Mouse (Mus musculus): ENCODE measurements at regions not wholly inside any gene's neighbourhood (a gene's known extent, or its start where the extent isn't known, plus 50 kb on each side); places are given as distances from the start of the nearest gene placed in this dataset.

DNA sequence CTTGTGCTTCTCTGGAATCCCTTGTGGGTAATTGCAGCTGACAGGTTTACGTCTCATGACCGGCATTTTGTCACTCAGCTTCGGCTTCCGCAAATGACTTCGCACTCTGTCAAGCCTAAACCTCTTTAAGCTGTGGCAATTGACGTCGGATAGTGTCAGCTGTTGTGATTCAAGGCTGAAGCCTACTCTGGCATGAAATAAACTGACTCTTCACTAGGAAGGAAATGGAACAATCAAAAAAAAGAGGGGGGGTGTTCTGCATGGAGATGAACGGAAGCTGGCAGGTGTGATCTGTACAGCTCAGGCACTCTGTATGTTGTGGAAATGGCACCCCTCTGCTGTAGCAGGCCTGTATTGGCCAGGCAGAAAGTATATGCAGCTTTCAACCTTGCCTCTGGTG lies 1228.8 kb upstream of the Lrrc6 start:
- no peak for DNase-seq

DNA sequence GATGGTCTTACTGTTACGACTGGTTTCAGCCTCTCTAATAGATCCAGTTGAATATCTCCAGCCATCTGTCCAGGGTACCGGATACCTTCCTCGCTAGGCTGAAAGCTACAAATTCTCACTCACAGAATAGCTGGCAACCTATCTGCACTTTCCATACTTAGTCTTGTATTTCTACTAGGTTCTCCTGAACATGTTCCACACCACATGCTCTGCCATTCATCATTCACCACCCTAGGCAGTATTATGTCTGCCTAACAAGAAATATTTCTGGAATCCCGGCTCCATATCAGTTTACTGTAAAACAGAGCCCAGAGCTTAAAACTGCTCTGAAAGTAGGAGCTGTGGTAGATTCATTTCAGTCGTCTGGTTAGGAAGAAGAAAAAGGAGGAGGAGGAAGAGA lies 1224.5 kb upstream of the Lrrc6 start:
- DNase-seq, result no peak

DNA sequence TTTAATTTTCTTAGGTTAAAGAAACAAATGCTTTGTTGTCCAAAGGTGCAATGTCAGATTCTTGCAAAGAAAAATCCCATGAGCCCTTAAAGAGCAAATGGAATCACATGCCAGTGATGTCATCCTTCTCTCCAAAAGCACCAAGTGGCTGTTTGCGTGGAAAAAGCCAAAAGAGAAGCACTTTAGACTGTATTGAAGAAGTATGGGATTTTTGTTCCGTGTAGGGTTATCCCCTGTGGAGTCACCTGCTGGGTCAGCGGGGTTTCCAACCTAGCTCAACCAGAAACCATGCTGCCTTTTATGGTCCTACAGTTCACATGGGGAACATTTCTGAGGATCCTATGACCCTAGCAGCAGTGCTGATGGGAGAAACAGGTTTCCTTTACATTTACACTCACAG lies 1213.5 kb upstream of the Lrrc6 start:
- no peak for DNase-seq

DNA sequence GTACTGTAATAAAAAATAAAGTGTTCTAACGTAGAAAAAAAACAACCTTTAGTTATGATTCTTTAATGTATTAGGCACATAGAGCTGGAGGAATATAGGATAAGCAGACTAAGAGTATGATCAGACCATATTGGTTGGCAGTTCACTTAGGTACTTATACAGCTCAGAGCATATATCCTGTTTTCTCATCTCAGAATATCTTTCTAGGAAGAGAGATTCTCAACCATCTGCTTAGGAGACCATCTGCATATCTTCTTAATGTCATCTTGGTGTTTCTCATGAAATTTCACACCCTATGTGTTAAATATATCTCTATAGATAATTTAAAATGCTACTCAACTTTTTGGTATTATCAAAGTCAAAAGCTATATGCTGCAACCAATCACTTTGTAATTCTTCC lies 1185.4 kb upstream of the Lrrc6 start:
- DNase-seq, result no peak

DNA sequence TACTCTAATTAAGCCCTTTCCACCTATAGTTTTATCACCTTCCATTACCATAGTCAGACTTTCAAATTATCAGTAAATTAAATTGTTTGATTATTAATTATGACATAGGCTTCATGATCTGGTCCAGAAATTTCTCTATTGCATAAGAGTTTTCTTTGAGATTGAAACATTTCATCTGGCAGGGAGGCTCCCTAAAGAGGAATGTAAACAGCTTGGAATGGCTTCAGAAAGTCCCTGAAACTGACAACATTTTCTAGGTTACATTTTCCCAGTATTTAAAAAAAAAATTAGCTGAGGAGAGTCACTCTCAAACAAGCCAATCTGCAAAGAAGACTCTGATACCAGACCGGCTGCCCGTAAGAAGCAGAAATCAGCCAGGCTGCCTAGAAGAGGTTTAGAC lies 1172.6 kb upstream of the Lrrc6 start:
- no peak for DNase-seq

DNA sequence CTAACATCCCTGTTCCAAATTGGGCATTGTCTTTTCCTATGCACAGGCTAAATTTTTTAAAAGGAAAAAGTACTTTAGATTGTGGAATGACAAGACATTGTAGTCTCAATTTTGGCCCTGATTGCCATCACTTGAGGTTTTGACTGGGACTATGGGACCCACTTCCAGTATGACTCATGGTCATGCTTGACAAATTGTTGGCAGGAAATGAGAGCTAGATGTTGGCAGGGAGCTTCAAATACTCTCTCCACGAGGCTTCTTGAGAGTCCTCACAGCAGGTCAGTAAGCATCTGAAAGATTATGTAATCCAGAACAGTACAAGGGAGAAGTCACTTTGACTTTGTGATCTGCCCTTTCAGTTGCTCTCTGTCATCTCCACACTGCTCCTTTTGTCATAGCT lies 1135.4 kb upstream of the Lrrc6 start:
- no peak for DNase-seq

DNA sequence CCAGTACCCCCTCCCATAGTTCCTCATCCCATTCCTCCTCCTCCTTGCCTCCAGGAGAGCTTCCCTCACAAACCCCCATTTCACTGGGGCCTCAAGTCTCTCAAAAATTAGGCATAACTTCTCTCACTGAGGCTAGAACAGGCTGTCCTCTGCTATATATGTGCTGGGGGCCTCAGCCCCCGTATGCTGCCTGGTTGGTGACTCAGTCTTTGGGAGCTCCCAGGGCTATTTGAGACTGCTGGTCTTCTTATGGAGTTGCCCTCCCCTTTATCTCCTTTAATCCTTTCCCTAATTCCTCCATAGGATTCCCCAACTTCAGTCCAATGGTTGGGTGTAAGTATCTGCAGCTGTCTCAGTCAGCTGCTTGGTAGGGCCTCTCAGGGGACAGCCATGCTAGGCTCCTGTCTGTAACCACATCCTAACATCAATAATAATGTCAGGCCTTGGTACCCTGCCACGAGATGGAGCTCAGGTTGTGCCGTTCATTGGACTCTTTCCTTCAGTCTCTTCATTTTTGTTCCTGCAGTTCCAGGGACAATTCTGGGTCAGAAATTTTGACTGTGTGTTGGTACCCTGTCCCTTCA lies 1126.1 kb upstream of the Lrrc6 start:
- no peak for DNase-seq

DNA sequence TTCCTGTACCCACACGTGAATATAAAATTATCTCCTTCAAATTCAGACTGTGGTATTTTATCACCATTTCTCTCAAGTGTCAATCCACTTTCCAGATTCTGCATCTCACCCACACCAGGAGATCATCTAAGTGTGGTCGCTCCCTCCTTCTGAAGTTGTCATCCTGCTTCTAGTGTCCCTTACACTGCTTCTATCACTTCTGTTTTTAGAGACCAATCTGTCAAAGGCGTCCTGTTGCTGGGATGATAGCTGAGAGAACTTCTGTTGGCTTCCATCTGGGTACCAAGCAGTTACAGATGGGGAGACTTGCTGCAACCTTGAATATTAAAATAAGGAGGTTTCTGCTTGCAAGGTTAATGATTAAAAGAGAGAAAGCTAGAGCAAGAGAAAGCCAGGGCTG lies 1111.2 kb upstream of the Lrrc6 start:
- no peak for DNase-seq

DNA sequence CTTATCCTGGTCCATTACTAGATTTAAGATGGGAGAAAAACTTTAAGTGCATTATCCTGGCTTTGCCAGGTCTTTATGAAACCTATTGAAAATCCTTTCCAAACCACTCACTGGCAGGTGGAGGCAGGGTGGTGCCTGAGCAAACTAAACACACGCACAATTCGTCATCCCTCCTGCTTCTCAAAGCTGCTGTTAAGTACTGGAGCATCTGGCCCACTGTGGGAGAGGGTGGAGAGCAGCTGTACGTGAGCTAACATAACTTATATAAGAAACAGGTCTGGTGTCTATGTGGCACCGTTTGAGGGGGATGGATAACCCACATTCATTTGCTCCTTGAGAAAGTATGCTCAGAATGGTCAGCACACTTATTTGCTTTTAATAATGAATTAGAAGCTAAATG lies 1097.7 kb upstream of the Lrrc6 start:
- DNase-seq, result no peak

DNA sequence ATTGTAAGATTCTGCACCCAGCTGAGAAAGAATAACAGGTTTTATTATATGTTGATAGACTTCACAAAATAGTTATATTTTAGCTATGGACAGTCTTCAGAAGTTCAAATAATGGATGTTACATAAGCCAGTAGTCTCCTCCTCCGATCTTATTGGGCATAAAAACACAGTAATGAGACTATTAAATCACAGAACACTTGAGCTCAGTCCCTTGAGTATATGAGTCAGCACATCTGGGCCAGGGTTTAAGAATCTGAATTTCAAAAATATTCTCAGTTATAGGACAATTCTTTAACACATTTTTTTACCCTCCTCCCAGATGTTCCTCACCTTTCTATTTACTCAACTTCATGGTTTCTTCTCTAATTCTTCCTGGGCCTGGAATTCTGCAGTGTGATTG lies 1075.9 kb upstream of the Lrrc6 start:
- no peak for DNase-seq

DNA sequence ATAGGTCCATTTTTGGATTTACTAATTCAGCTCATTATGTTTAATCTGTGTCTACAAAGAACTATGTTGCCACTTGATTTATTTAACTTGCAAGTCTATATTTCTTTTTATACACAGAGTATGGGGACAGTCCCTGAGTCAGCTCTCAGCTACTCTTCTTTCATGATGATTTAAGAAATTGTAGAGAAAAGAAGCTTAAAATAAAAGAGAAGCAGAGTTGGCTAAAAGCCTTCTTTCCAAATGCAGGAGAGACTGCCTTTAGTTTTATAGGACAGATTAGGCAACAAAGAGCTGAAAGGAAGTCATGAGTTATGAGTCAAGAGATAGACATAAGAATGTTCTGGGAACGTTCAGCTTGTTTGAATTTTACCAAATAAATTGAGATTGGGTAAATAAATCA lies 1070.9 kb upstream of the Lrrc6 start:
- DNase-seq, result no peak

DNA sequence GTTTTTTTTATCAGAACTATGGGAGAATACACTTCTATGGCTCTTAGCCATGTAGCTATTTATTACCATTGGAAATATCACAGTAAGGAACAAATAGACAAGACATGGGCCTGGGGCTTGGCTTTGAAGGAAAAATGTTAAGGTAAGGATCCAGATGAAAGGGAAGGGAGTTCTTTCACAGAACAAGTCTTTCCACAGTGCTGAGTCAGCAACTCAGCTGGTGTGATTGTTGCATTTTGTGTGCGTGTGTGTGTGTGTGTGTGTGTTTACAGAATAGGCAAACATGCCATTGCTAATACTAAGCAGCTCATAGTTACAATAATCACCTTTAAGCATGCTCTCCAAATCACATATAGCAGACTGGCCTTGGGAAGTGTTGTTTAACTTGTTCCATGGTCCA lies 1056.6 kb upstream of the Lrrc6 start:
- no peak for DNase-seq

DNA sequence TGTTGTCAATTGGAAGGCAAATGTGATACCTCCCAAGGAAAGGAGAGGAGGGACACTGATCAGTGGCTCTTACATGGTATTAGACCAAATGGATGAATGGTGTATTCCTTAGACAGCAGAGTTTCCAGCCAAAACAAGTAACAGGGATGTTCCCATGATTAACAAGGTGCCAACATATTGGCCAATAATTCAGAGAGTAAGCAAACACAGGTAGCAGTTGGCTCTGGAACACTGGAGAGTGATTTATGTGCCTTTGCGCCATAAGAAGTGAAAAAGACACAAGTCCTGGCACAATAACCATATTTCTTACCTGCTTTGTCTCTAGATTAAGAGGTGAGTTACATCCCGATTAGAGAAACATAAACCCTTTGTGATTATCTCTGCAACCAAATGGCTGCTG lies 1051.2 kb upstream of the Lrrc6 start:
- DNase-seq, result no peak

DNA sequence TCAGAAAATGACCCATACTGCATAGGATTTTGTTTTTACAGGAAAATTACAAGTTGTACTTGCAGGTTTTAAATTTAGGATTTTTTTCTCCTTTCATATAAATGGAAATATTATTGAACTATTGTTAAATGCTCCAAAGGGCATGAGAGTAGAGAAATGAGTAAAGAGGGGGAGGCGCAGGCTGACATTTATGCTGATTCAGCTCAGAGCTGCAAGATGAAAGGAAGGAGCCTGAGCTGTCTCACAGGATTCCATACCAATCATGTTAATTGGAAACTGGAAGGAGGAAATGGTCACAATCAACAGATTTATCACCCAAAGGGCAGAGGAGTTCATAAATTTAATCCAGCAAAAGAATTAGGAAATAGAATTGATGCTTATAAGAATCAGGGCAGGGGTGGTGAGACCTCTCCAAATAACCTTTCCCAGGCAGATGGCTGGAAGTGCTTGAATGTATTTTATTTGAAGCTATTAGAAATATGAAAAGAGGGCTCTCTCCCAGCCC lies 1046.2 kb upstream of the Lrrc6 start:
- DNase-seq, result no peak

DNA sequence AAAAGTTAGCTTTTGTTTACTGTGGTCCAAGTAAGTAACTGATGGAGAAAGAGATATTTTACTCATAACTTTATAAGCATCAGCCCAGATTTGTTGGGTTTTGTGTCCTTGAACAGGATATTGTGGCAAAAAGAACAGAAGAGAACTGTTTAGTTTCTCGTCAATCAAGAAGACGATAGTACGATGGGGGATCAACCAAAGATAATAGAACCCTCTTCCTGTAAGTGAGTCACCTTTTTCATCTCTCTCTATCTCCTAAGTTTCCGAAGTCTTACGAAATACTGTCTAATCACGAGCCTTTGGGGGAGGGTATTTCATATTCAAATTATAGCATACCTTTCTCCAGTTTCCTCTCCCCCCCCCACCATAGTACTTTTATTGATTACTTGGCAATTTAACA lies 1045.0 kb upstream of the Lrrc6 start:
- no peak for DNase-seq

DNA sequence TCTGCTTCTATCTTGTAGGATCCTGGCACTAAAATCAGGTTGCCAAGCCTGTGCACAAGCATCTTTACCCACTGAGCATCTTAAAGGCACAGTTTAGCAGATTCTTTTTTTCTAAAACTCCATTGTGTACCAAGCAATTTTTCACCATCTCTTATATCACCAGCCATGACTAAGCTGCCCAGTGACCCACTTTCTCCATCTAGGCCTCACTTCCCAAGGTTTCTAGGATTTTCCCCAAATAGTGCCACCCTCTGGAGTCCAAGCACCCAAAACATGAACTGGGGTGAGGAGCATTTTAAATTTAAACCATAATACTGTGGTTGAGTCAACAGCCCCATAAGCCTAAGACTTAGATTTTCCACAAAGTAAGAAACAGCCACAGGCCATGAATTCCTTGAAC lies 1013.0 kb upstream of the Lrrc6 start:
- DNase-seq, result no peak

DNA sequence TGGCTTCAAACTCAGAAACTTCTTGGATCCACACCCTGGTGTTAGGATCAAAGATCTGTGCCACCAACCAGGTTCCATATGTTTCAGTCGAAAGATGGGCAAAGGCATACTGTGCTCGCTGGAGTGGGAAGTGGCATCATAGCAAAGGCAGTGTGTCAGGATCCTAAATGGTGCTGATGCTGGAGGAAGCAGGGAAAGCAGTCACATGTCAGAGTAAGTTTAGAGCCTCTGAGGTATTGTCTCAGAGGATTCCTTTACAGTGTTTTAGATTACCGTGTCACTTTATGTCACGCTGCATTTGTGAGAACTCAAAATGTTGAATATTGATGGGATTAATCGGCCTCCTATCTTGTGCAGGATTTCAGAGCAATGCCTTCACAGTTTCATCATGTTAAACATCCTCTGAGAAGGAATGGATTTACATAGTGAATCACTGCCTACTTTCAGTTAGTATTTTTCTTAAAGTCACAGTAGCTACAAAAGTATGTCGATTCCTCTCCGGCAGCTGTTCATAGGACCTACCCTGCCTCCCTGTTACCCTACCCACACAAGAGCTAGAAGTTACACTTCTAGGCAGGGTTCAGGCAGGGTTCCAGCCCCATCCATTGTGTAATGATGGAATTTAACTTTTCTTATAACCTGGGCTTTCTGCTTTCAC lies 994.4 kb upstream of the Lrrc6 start:
- no peak for DNase-seq

DNA sequence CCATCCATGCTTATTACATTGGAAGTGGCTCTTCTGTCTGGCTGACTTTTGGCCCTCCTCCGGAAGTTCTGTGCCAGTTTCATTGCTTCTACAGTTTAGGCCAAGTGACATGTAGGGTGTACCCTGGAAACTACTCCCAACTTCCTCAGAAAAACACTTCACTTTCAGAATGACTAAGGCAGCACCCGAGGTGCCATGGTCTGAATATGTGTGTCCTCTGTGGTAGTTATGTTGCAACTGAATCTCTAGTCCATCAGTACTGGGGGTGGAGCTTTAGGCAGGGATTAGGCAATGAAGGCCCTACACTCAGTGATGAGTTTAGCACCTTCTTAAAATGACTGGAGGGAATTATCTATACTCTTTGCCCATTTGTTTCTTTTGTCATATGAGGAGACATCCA lies 981.0 kb upstream of the Lrrc6 start:
- no peak for DNase-seq

DNA sequence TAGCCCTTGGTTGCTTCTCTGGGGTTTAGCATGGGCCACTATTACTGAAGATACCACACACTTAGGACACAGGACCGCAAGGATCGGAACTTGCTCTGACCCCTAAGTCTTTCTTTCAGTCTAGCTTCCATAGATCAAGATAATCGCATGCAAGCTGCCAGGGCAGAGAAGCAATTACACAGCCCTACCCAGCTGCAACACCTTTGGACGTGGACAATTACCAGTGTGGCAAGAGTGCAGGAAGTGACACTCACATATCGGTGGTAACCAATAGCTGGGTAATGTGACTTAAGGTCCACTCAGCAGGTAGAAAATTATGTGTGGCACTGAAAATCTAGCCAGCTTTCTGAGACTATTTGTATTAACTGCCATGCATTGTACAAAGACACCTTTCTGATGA lies 973.6 kb upstream of the Lrrc6 start:
- DNase-seq, result no peak

DNA sequence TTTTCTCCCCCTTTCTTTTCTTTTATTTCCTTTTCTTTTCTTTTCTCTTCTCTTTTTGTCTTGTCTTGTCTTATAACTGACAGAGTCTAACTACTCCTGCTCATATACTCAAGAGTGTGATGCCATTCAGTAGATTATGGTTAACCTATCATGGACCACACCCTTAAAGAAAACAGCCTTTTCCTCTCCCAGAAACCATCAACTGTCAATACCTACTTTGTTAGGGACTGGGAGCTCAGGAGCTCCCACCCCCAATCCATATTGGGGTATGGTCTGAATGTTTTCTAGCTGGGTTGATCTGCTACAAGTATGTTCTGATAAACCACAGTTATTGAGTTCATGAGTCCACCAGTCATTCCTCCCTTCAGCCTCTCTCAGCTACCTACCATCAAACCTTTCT lies 972.3 kb upstream of the Lrrc6 start:
- no peak for DNase-seq

DNA sequence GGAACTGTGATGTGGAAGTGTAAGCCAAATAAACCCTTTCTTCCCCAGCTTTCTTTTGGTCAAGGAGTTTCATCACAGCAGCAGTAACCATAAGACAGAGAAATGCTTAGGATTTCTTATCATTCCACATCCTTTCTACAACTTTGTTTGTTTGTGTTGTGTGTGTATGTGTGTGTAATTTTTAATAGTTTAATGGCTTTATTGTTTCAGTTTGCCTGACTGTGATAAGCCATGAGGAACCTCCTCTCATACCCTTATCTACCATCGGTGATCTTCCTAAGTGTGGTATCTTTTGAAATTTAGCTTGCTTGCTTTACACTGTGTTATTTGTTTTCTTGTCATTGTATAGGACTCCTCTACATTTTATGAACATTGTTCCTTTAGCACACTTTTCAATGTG lies 970.6 kb upstream of the Lrrc6 start:
- no peak for DNase-seq

DNA sequence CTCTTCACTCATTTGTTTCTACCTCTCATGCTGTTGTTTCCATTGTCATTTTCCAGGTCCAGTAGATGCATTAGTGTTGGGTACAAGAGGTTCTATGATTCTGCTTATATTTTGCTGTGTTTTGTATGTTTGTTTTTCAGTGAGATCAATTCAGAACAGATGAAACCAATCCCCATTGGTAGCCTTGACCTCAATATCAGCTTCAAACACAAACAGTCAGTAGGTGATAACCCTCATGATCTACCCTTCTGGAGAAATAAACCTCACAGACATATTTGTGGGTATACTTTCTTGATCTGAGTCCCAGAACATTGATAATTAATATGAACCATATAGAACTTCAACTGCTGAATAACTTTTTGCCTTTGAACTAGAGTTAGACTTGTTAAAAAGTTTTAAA lies 969.3 kb upstream of the Lrrc6 start:
- DNase-seq, result no peak

DNA sequence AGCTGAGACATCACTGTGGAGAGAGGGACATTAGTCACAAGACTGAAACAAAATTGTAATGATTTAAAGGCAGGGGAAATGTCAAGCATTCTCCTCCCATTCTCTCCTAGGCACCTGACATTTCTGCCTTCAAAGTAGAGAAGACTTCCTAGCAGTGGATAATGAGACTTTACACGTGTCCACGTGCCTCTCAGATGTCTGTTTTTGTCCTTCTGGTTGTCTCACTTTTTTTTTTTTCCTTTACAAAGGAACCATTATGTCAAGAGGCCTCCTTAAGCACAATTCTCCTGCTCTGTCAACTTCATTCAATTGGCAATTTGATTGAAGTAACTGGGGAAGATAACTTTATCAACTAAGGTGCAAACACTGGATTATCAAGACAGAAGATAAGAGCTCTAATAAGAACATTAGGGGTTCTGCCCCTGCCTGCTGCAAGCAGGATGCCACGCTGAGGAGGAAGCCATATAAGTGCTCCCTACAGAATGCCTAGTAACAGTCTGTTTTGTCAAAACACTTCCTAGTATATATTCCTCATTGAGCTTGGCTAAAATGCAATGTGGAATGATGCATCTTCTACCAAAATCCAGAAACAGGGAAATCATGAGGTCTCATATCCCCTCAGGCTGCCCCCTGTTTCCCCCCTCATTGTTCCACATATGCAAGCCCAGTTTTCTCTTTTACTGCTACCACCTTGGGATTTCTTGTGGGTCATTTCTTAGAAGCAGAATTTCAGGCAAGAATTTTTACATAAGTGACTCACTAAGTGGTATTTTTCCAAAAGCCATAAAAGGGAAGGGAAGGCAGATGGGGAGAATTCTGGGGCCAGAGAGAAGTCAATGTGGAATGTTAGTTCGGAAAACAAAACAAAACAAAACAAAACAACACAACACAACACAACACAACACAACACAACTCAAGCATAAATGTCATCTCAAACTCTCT lies 967.0 kb upstream of the Lrrc6 start:
- DNase-seq, result no peak

DNA sequence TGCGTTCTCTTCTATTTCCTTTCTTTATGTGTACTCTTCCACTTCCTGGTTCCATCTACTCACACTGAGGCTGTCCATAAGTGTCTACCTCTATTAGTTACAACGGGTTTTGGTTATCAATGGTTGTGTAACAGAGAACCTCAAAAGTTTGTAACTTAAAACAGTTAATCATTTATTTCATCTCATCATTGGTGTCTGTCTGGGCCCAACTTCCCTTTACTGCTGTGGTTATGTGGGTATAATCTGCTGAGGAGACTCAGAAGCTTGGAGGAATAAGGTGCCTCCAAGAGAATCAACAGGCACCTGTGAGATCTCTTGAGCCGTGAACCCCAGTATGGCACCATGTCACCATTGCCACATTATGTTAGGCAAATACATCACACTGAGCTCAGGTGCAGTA lies 962.2 kb upstream of the Lrrc6 start:
- DNase-seq, result no peak

Measured in spleen, adult 18-20 months (tissue).